19 mouse cellular contexts compared by ENCODE assay signal in the genomic region with DNA sequence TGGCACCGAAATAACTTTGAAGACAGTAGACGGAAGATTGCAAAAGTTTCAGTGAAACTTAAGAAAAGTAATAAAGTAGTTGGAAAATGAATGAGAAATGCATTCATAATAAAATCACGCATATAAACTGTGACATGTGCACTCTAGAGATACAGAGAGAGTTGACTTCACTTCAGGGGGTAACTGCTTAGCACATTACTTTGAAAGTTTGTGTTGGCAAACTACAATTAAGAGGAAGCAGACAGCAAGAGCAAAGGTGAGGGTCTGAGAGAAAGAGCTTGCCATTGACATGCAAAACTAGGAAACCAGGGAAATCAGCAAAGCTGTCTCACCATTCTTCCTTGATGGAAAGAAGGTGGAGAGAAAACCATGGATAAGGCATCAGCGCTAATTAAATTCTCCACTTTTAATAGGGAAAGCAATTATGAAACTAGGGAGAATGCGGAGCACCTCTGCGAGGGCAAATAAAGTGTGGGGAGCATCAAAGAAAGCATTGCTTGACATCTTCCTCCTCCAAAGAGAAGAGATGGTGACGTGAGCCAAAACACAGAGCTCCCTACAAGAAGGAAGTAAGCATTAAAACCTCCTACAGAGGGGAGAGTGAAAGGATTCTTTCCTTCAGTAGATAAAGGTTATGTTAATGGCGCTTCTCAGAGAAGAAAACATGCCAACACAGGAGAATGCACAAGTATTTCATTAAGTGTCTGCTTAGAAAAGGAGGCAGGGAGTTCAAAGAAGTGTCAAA.
DNase-seq lines count a peak whose midpoint lies in the region; ATAC-seq and TF ChIP-seq lines count a peak whose summit lies in the region.
"Had no signal": no experiment of that assay in that cellular context is flagged by ENCODE, and none has a peak within 500 bp of the region (broad histone marks: within the 10 kb centered on the region; RNA-seq: fewer than 3 reads in every experiment).

No protein-coding gene starts in this region.

- WGBS in forebrain, embryonic 13.5 days, result 28% methylated on average over 8 of the region's 8 CpGs
- WGBS in forebrain, embryonic 15.5 days, result 32% methylated on average over 8 of the region's 8 CpGs
- 33% methylated on average over 8 of the region's 8 CpGs for whole genome bisulfite sequencing in forebrain, postnatal 0 days

- no peak overlapping the region for H3K9ac ChIP-seq in forebrain, embryonic 13.5 days
- no peak overlapping the region for H3K9ac ChIP-seq in forebrain, embryonic 15.5 days (replicated peaks)
- no peak overlapping the region for H3K9ac ChIP-seq in ES-E14 (ENCODE audit: insufficient read depth, low read depth, low read length, poor library complexity, severe bottlenecking)
- H3K9ac ChIP-seq in forebrain, postnatal 0 days, result no peak overlapping the region
- H3K9ac ChIP-seq: heart, embryonic 12.5 days; hindbrain, embryonic 14.5 days; intestine, embryonic 15.5 days had no signal

- no peak for TF ChIP-seq CTCF in forebrain, postnatal 0 days (IDR thresholded peaks at IDR 0.05; ENCODE audit: low read depth)

- no peaks in the 10 kb centered on the region for H3K27me3 ChIP-seq in forebrain, embryonic 13.5 days
- no peaks in the 10 kb centered on the region for H3K27me3 ChIP-seq in forebrain, embryonic 15.5 days
- no peaks in the 10 kb centered on the region for H3K27me3 ChIP-seq in forebrain, postnatal 0 days (ENCODE audit: insufficient read depth, low read length)
- H3K27me3 ChIP-seq: heart, embryonic 12.5 days; intestine, embryonic 15.5 days had no signal

- peak; percentile 25 for DNase-seq in ES-E14 (ENCODE audit: low read depth, low spot score)
- DNase-seq in ZHBTc4 (ENCODE audit: low read depth, low spot score), result peak; percentile 58
- peak; percentile 2 for DNase-seq in forebrain, postnatal 0 days
- no peak for DNase-seq in layer of hippocampus, adult 9-11 months
- DNase-seq in lung, postnatal 4 days, result no peak
- DNase-seq: adrenal gland, adult 2 months; adrenal gland, postnatal 36 days; cerebellum, adult 11-12 months; cerebellum, adult 9-10 months; cerebellum, postnatal 25 days; gastrocnemius, postnatal 25 days; kidney, adult 18-20 months had no signal

- H3K4me2 ChIP-seq in forebrain, embryonic 13.5 days, result no peak overlapping the region
- no peak overlapping the region for H3K4me2 ChIP-seq in forebrain, embryonic 15.5 days (replicated peaks)
- no peak overlapping the region for H3K4me2 ChIP-seq in forebrain, postnatal 0 days (ENCODE audit: low read depth)
- H3K4me2 ChIP-seq: heart, embryonic 12.5 days; hindbrain, embryonic 14.5 days; intestine, embryonic 15.5 days had no signal

- H3K27ac ChIP-seq in forebrain, embryonic 13.5 days, result no peak overlapping the region
- no peak overlapping the region for H3K27ac ChIP-seq in forebrain, embryonic 15.5 days (replicated peaks)
- H3K27ac ChIP-seq in ES-E14 (ENCODE audit: insufficient read depth, low read depth, low read length, poor library complexity, severe bottlenecking), result no peak overlapping the region
- H3K27ac ChIP-seq in forebrain, postnatal 0 days (ENCODE audit: low read depth, low read length), result no peak overlapping the region
- H3K27ac ChIP-seq: embryonic facial prominence, embryonic 10.5 days; hindbrain, embryonic 10.5 days; hindbrain, embryonic 14.5 days; intestine, embryonic 15.5 days had no signal

- no peaks in the 10 kb centered on the region for H3K36me3 ChIP-seq in forebrain, embryonic 13.5 days (ENCODE audit: poor library complexity, severe bottlenecking)
- H3K36me3 ChIP-seq in forebrain, embryonic 15.5 days, result no peaks in the 10 kb centered on the region
- no peaks in the 10 kb centered on the region; the same call in 1 of the 2 replicates for H3K36me3 ChIP-seq in ES-E14 (ENCODE audit: control insufficient read depth, insufficient read depth, low read length, poor library complexity, severe bottlenecking)
- H3K36me3 ChIP-seq in forebrain, postnatal 0 days (ENCODE audit: insufficient read depth), result no peaks in the 10 kb centered on the region
- H3K36me3 ChIP-seq: embryonic facial prominence, embryonic 10.5 days; heart, embryonic 12.5 days; hindbrain, embryonic 10.5 days; intestine, embryonic 15.5 days had no signal

- ATAC-seq in forebrain, embryonic 13.5 days, result peak; percentile 50; the same call in 1 of the 2 replicates
- no peak for ATAC-seq in forebrain, embryonic 15.5 days (replicated peaks)
- ATAC-seq in forebrain, postnatal 0 days, result peak; percentile 91; the same call in 1 of the 2 replicates
- ATAC-seq: intestine, embryonic 15.5 days had no signal

- in situ Hi-C loops in ES-E14 (cut with MboI; ENCODE audit: low sequenced_read_pairs in 2 of 2, unreplicated experiment in 2 of 2), result no loop called here

- no peak overlapping the region for H3K4me3 ChIP-seq in forebrain, embryonic 13.5 days
- no peak overlapping the region for H3K4me3 ChIP-seq in forebrain, embryonic 15.5 days
- no peak overlapping the region for H3K4me3 ChIP-seq in ES-E14 (ENCODE audit: insufficient read depth in 1 of 2, low read depth in 1 of 2, low read length in 2 of 2, poor library complexity in 1 of 2, severe bottlenecking in 1 of 2)
- H3K4me3 ChIP-seq in forebrain, postnatal 0 days (ENCODE audit: low read depth, low read length), result no peak overlapping the region
- H3K4me3 ChIP-seq: embryonic facial prominence, embryonic 10.5 days; heart, embryonic 12.5 days; hindbrain, embryonic 10.5 days; intestine, embryonic 15.5 days had no signal

- peaks cover 8% of the 10 kb centered on the region; the same call in 1 of the 2 replicates for H3K4me1 ChIP-seq in forebrain, embryonic 13.5 days
- H3K4me1 ChIP-seq in forebrain, embryonic 15.5 days, result no peaks in the 10 kb centered on the region
- no peaks in the 10 kb centered on the region; a peak in 1 of 4 replicates for H3K4me1 ChIP-seq in ES-E14 (ENCODE audit: control insufficient read depth in 2 of 2, insufficient read depth in 2 of 2, low read length in 2 of 2, poor library complexity in 1 of 2)
- H3K4me1 ChIP-seq in forebrain, postnatal 0 days (ENCODE audit: insufficient read depth), result no peaks in the 10 kb centered on the region
- H3K4me1 ChIP-seq: embryonic facial prominence, embryonic 10.5 days; heart, embryonic 12.5 days; intestine, embryonic 15.5 days had no signal

- no peaks in the 10 kb centered on the region for H3K9me3 ChIP-seq in forebrain, embryonic 13.5 days (replicated peaks)
- H3K9me3 ChIP-seq in forebrain, embryonic 15.5 days, result no peaks in the 10 kb centered on the region
- no peaks in the 10 kb centered on the region for H3K9me3 ChIP-seq in ES-E14 (ENCODE audit: control insufficient read depth, insufficient read depth, low read depth, low read length)
- H3K9me3 ChIP-seq in forebrain, postnatal 0 days (ENCODE audit: low read length), result no peaks in the 10 kb centered on the region
- H3K9me3 ChIP-seq: embryonic facial prominence, embryonic 10.5 days; heart, embryonic 12.5 days; hindbrain, embryonic 10.5 days; intestine, embryonic 15.5 days had no signal

TF ChIP-seq in ES-E14, 5 proteins besides CTCF, POLR2A, EP300 and RAD21:
- TF ChIP-seq CHD2 (IDR thresholded peaks at IDR 0.05; ENCODE audit: low read depth, low read length) (no peak), ZC3H11A (IDR thresholded peaks at IDR 0.05; ENCODE audit: borderline replicate concordance, low read depth, low read length) (no peak), ZNF384 (IDR thresholded peaks at IDR 0.05; ENCODE audit: low read depth, low read length) (no peak), MAFK (IDR thresholded peaks at IDR 0.05; ENCODE audit: insufficient read depth, low read depth, low read length) (no peak), HCFC1 (IDR thresholded peaks at IDR 0.05; ENCODE audit: borderline replicate concordance, insufficient read depth, low read length) (no peak)

Comparison
In these comparisons a context has a peak if more than half of its experiments do, and no peak if none do; other contexts are left out.
1. DNase-seq: peak in ES-E14 (single experiment), ZHBTc4 (single experiment) and forebrain, postnatal 0 days (single experiment); none in layer of hippocampus, adult 9-11 months (single experiment) and lung, postnatal 4 days (0 of 2).